20 mouse cellular contexts compared by ENCODE assay signal in the genomic region with DNA sequence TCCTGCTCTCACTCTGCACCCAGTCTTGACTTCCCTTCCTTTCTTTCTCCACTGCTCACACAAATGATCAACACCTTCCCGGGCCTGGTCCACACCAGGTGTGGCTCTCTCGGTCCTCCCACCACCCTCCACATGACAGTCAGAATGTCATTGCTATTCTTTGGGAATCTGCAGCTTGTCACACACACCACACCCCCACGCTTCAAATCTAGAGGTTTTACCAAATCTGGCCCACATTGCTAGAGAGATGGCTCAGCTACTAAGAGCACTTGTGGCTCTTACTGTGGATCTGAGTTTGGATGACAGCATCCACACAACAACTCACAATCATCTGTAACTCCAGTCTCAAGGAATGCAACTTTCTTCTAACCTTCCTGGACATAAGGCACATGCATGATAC. TPM values are rescaled to one million over a fixed set of nuclear protein-coding genes. Genes with fewer than 3 reads are reported as not detected.
DNase-seq lines count a peak whose midpoint lies in the region; ATAC-seq lines count a peak whose summit lies in the region.
"Had no signal": no experiment of that assay in that cellular context is flagged by ENCODE, and none has a peak within 500 bp of the region (broad histone marks: within the 10 kb centered on the region; RNA-seq: fewer than 3 reads in every experiment).

No protein-coding gene starts in this region.

- ATAC-seq in frontal cortex, adult (ENCODE audit: low TSS enrichment) = peak; percentile 64; the same call in 1 of the 2 replicates
- ATAC-seq: forebrain, embryonic 14.5 days; forebrain, postnatal 0 days; hindbrain, embryonic 16.5 days; intestine, embryonic 15.5 days had no signal

- no peak for DNase-seq in frontal cortex, postnatal 25 days (ENCODE audit: low spot score in 2 of 2)
- DNase-seq in layer of hippocampus, adult 18-20 months (ENCODE audit: low spot score in 2 of 2) = peak; percentile 12 to 39
- no peak for DNase-seq in layer of hippocampus, adult 9-10 months (ENCODE audit: low spot score)
- DNase-seq in right cerebral cortex, adult 18-20 months = peak; percentile 7
- no peak for DNase-seq in right cerebral cortex, postnatal 25 days
- DNase-seq: adrenal gland, postnatal 10 days; adrenal gland, postnatal 36 days; cerebellum, adult 11 months; cerebellum, adult 2 months; cerebellum, adult 9-11 months; cerebellum, postnatal 25 days; forebrain, postnatal 0 days; gastrocnemius, postnatal 10 days; heart, adult 18-20 months; heart, postnatal 10 days; heart, postnatal 36 days had no signal

RNA-seq across cellular contexts. Expression of gene Ctr9, which starts 11.8 kb away (rescaled TPM):
- total RNA-seq in layer of hippocampus, adult 18-20 months (2021) = 10 to 100 TPM; 43.8 to 43.9 TPM

RNA-seq across cellular contexts. Expression of gene Mrvi1, which starts 34.7 kb away (rescaled TPM):
- total RNA-seq in layer of hippocampus, adult 18-20 months (2021) = 1 to 10 TPM; 1.1 to 1.7 TPM

Comparison
In these comparisons a context has a peak if more than half of its experiments do, and no peak if none do; other contexts are left out.
1. DNase-seq: peak in layer of hippocampus, adult 18-20 months (2 of 2) and right cerebral cortex, adult 18-20 months (single experiment); none in frontal cortex, postnatal 25 days (0 of 2), layer of hippocampus, adult 9-10 months (single experiment) and right cerebral cortex, postnatal 25 days (single experiment).